Mouse (Mus musculus) ES-E14 (cell line): ENCODE data around the gene Sv2b.

Experiments
- HCFC1 ChIP-seq: IDR thresholded peaks from 2 replicates; pipeline ENCODE4 v1.6.1; 2012; ENCODE audit warnings: low read length, inconsistent platforms, borderline replicate concordance; ENCODE audit not compliant: insufficient read depth
- MAFK ChIP-seq: IDR thresholded peaks from 2 replicates; pipeline ENCODE4 v1.6.1; 2014; ENCODE audit warnings: mild to moderate bottlenecking, low read depth, low read length, inconsistent platforms; ENCODE audit not compliant: insufficient read depth
- ZC3H11A ChIP-seq: IDR thresholded peaks from 2 replicates; pipeline ENCODE4 v1.6.1; 2012; ENCODE audit warnings: low read depth, mild to moderate bottlenecking, inconsistent platforms, low read length, borderline replicate concordance
- ZNF384 ChIP-seq: IDR thresholded peaks from 2 replicates; pipeline ENCODE4 v1.6.1; 2012; ENCODE audit warnings: low read depth, low read length, inconsistent platforms

GRCm38 (mm10) chr7:75282080-75282650 is 26.9 kb downstream of the Sv2b start:
- TF ChIP-seq ZNF384 (no peak), HCFC1 (no peak), MAFK (no peak), ZC3H11A (no peak)
